Mouse (Mus musculus) stomach, postnatal 0 days (tissue): ENCODE data around the gene Topbp1.

Experiments used
- CTCF ChIP-seq: IDR thresholded peaks from 2 replicates; pipeline ENCODE4 v1.5.1; 2016; ENCODE audit warnings: antibody characterized with exemption, low read depth, mild to moderate bottlenecking, moderate library complexity
- EP300 ChIP-seq: optimal IDR thresholded peaks from 2 replicates; pipeline ENCODE3; 2016; ENCODE audit warnings: antibody characterized with exemption

- TF ChIP-seq CTCF (no peak), EP300 (no peak)
Observed at GRCm38 (mm10) chr9:103276876-103277275, 28.1 kb upstream of the Topbp1 start.
